Mouse (Mus musculus) skeletal muscle tissue, adult 2 months (tissue): ENCODE results near the gene Gtf2ird2.
A peak's percentile ranks its signal among the peaks of the same experiment; 100 is the strongest.

ENCODE experiments used
- DNase-seq: peaks from one replicate; pipeline ENCODE4 v3.0.0-alpha.2; 2012; ENCODE audit warnings: low read depth, low spot score

The Gtf2ird2 gene

GRCm38 (mm10) chr5:134234205-134234604, 50.4 kb downstream of the Gtf2ird2 start:
- no peak for DNase-seq

GRCm38 (mm10) chr5:134235111-134235510, 51.3 kb downstream of the Gtf2ird2 start:
- no peak for DNase-seq

- DNase-seq = no peak
Observed at GRCm38 (mm10) chr5:134236241-134236640, 52.4 kb downstream of the Gtf2ird2 start.

- peak; percentile 27 for DNase-seq
Observed at GRCm38 (mm10) chr5:134236796-134237195, 53.0 kb downstream of the Gtf2ird2 start.

- DNase-seq = no peak
Observed at GRCm38 (mm10) chr5:134237508-134237907, 53.7 kb downstream of the Gtf2ird2 start.

GRCm38 (mm10) chr5:134237936-134238760, 54.3 kb downstream of the Gtf2ird2 start:
- no peak for DNase-seq

GRCm38 (mm10) chr5:134241831-134242230, 58.0 kb downstream of the Gtf2ird2 start:
- DNase-seq = no peak

- no peak for DNase-seq
Observed at GRCm38 (mm10) chr5:134243661-134244436, 60.0 kb downstream of the Gtf2ird2 start.

GRCm38 (mm10) chr5:134244890-134245289, 61.1 kb downstream of the Gtf2ird2 start:
- no peak for DNase-seq

GRCm38 (mm10) chr5:134246146-134246545, 62.3 kb downstream of the Gtf2ird2 start:
- DNase-seq = no peak

- no peak for DNase-seq
Observed at GRCm38 (mm10) chr5:134248608-134249244, 64.9 kb downstream of the Gtf2ird2 start.

GRCm38 (mm10) chr5:134249245-134249649, 65.4 kb downstream of the Gtf2ird2 start:
- no peak for DNase-seq

GRCm38 (mm10) chr5:134250601-134251000, 66.8 kb downstream of the Gtf2ird2 start:
- DNase-seq = no peak

GRCm38 (mm10) chr5:134251083-134251482, 67.3 kb downstream of the Gtf2ird2 start:
- no peak for DNase-seq

- no peak for DNase-seq
Observed at GRCm38 (mm10) chr5:134253806-134254205, 70.0 kb downstream of the Gtf2ird2 start.

- no peak for DNase-seq
Observed at GRCm38 (mm10) chr5:134255294-134255693, 71.5 kb downstream of the Gtf2ird2 start.

GRCm38 (mm10) chr5:134257349-134258031, 73.7 kb downstream of the Gtf2ird2 start:
- no peak for DNase-seq

GRCm38 (mm10) chr5:134258395-134258794, 74.6 kb downstream of the Gtf2ird2 start:
- no peak for DNase-seq

GRCm38 (mm10) chr5:134258934-134259333, 75.1 kb downstream of the Gtf2ird2 start:
- DNase-seq = no peak

- DNase-seq = no peak
Observed at GRCm38 (mm10) chr5:134260001-134260636, 76.3 kb downstream of the Gtf2ird2 start.

GRCm38 (mm10) chr5:134265890-134266289, 82.1 kb downstream of the Gtf2ird2 start:
- DNase-seq = no peak
